Mouse (Mus musculus) stomach, embryonic 15.5 days (tissue): Measurements from ENCODE around the gene Trir. TPM values are rescaled to one million over a fixed set of nuclear protein-coding genes. Genes with fewer than 3 reads are reported as not detected.

Source experiments
- ATAC-seq: fragments of 200-750 bp; cut with Nextera tagmentation; 2 replicates; pipeline ENCODE4 v1.8.0; 2017; ENCODE audit warnings: low read depth, moderate number of reproducible peaks, moderate TSS enrichment; ENCODE audit not compliant: insufficient read depth, low FRiP score
- H3K27ac ChIP-seq: fragments of 300-500 bp; sonication (generic); 2 replicates; pipeline ENCODE4 v1.5.1; 2015; ENCODE audit warnings: mild to moderate bottlenecking, inconsistent platforms
- H3K27me3 ChIP-seq: fragments of 300-500 bp; sonication (generic); replicated peaks from 2 replicates; pipeline ENCODE4 v1.6.1; 2015; ENCODE audit warnings: inconsistent platforms
- H3K36me3 ChIP-seq: fragments of 300-500 bp; sonication (generic); 2 replicates; pipeline ENCODE4 v1.6.1; 2015; ENCODE audit warnings: inconsistent platforms
- H3K4me1 ChIP-seq: fragments of 300-500 bp; sonication (generic); 2 replicates; pipeline ENCODE4 v1.6.1; 2015; ENCODE audit warnings: inconsistent platforms
- H3K4me2 ChIP-seq: fragments of 300-500 bp; sonication (generic); 2 replicates; pipeline ENCODE4 v1.6.1; 2015; ENCODE audit warnings: mild to moderate bottlenecking, inconsistent platforms
- H3K4me3 ChIP-seq: fragments of 300-500 bp; sonication (generic); replicated peaks from 2 replicates; pipeline ENCODE4 v1.5.1; 2015; ENCODE audit warnings: inconsistent platforms
- H3K9ac ChIP-seq: fragments of 300-500 bp; sonication (generic); 2 replicates; pipeline ENCODE4 v1.6.1; 2015; ENCODE audit warnings: inconsistent platforms
- H3K9me3 ChIP-seq: fragments of 300-500 bp; sonication (generic); 2 replicates; pipeline ENCODE4 v1.6.1; 2016; ENCODE audit warnings: inconsistent platforms
- WGBS: fragments of 180-500 bp; shearing (Covaris S2); methylation state at CpG from one replicate; pipeline ENCODE4 v1.1.7; 2015; 5-methylcytosine and 5-hydroxymethylcytosine counted together
- microRNA-seq: library from miRNA; unstranded; fragments of <30 nt; microRNA quantifications from one replicate; pipeline ENCODE4, GENCODE M21; 2016
- polyA plus RNA-seq: library from polyadenylated mRNA; unstranded; fragments of >200 nt; fragmentation: Nextera tagmentation; extraction: Ambion mirVana; gene quantifications from 2 replicates; pipeline ENCODE4 v1.2.1, GENCODE M21; 2015

Gene Trir
- polyA plus RNA-seq, 1 experiment from 2014 or later: 132 TPM

DNA sequence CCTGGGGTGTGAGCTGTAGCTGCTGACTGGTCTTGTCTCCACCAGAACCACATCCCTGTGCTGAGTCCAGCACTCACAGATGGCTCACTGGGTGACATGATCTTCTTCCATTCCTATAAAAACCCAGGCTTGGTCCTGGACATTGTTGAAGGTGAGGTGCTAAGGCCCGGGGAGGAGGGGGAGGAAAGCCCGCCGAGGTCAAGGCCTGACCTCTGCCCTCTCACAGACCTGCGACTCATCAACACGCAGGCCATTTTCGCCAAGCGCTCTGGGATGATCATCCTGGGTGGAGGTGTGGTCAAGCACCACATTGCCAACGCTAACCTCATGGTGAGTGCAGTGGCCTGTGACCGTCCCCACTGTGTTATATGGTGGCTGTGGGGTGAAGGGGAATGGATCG lies 47.5 kb downstream of the Trir start:
- H3K36me3 ChIP-seq: peaks cover 39% of the 10 kb centered on the region
- 75% methylated on average over 10 of the region's 10 CpGs for whole genome bisulfite sequencing
- H3K27me3 ChIP-seq: no peaks in the 10 kb centered on the region
- no peak overlapping the region for H3K4me2 ChIP-seq
- no peak overlapping the region for H3K9ac ChIP-seq
- H3K4me1 ChIP-seq: peaks cover 14% of the 10 kb centered on the region; the same call in 1 of the 2 replicates
- no peak overlapping the region for H3K4me3 ChIP-seq
- no peaks in the 10 kb centered on the region for H3K9me3 ChIP-seq
- ATAC-seq: no peak
- no peak overlapping the region for H3K27ac ChIP-seq

DNA sequence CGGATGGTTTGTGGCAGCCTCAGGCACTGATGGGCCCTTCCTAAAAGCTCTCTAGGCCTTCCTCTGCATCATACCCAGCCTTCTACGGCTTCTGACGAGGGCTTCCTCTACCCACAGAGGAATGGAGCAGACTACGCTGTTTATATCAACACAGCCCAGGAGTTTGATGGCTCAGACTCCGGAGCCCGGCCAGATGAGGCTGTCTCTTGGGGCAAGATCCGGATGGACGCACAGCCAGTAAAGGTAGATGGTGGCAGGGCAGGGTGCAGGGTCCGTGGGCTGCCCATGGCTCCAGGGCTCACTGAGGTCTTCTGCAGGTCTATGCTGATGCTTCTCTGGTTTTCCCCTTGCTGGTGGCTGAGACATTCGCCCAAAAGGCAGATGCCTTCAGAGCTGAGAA lies 48.0 kb downstream of the Trir start:
- Histone ChIP-seq H3K36me3 (peaks cover 39% of the 10 kb centered on the region), H3K9me3 (no peaks in the 10 kb centered on the region), H3K4me1 (peaks cover 17% of the 10 kb centered on the region), H3K9ac (no peak overlapping the region), H3K4me2 (no peak overlapping the region), H3K27me3 (no peaks in the 10 kb centered on the region), H3K4me3 (no peak overlapping the region), H3K27ac (no peak overlapping the region)
- ATAC-seq: no peak
- 91% methylated on average over 10 of the region's 10 CpGs for WGBS

DNA sequence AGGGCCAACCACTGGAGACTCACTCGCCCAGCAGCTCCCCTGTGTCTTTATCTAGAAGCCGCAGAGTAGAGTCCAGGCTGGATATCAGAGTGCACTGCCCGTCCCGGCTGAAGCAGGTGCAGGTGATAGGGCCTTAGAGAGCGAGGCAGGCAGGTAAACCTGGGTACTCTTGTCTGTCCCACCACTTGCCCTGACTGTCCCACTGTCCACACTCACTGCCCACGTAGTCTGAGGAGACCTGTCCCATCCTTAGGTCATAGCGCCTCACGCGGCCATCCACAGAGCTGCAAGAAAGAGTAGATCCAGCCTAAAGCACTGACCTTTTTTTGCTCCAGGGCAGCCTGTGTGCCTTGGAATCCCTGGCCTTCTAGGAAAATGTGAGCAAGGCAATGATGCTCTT lies 49.4 kb downstream of the Trir start:
- H3K4me2 ChIP-seq: no peak overlapping the region
- WGBS: 76% methylated on average over 9 of the region's 9 CpGs
- no peak overlapping the region for H3K4me3 ChIP-seq
- no peaks in the 10 kb centered on the region for H3K9me3 ChIP-seq
- no peak for ATAC-seq
- no peak overlapping the region for H3K27ac ChIP-seq
- H3K36me3 ChIP-seq: peaks cover 39% of the 10 kb centered on the region
- H3K9ac ChIP-seq: no peak overlapping the region
- peaks cover 18% of the 10 kb centered on the region for H3K4me1 ChIP-seq
- no peaks in the 10 kb centered on the region for H3K27me3 ChIP-seq

DNA sequence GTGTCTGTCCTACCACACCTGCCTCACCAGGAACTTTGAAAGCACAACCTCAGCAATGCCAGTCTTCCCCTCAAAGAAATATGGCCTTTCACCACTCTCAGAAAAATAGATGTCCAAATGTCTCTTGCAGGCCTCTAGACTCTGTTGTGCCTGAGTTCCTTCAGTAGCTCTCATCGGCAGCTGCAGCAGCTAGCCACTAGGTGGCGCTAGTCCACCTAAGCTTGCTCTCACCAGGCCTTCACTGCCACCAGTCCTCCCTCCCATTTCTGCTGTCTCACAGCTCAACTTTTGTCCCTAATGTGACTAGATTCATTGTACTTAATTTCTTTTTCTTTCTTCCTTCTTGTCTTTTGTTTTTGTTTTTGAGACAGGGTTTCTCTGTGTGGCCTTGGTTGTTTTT lies 50.4 kb downstream of the Trir start:
- Histone ChIP-seq H3K4me3 (no peak overlapping the region), H3K4me2 (no peak overlapping the region), H3K36me3 (peaks cover 39% of the 10 kb centered on the region), H3K9me3 (no peaks in the 10 kb centered on the region), H3K4me1 (peaks cover 24% of the 10 kb centered on the region), H3K27ac (no peak overlapping the region), H3K27me3 (no peaks in the 10 kb centered on the region), H3K9ac (no peak overlapping the region)
- ATAC-seq: no peak
- 0% methylated on average over 2 of the region's 2 CpGs for WGBS

Small RNA genes within 50 kb of the gene (microRNA-seq; reads per million reads assigned to microRNA genes)
- gene Mir7070: 1.2 reads per million

Other genes starting within 250 kb of the Trir start
- gene Nfix, start 226.5 kb upstream of the Trir start, polyA plus RNA-seq: 28.7 and 29.3 TPM in 2 replicates
- 6.3 and 6.9 TPM in 2 replicates for gene Dand5, start 204.0 kb upstream of the Trir start, polyA plus RNA-seq
- 52.7 and 54.5 TPM in 2 replicates for gene Gadd45gip1, start 195.3 kb upstream of the Trir start, polyA plus RNA-seq
- 115 and 130 TPM in 2 replicates for gene Rad23a, start 186.2 kb upstream of the Trir start, polyA plus RNA-seq
- 938 and 1,051 TPM in 2 replicates for gene Calr, start 179.9 kb upstream of the Trir start, polyA plus RNA-seq
- 89.5 and 90.1 TPM in 2 replicates for gene Farsa, start 169.8 kb upstream of the Trir start, polyA plus RNA-seq
- 56.1 and 63.7 TPM in 2 replicates for gene Syce2, start 154.7 kb upstream of the Trir start, polyA plus RNA-seq
- 42.6 and 45.9 TPM in 2 replicates for gene Gcdh, start 132.9 kb upstream of the Trir start, polyA plus RNA-seq
- gene Klf1, start 124.9 kb upstream of the Trir start, polyA plus RNA-seq: 14.8 and 39.3 TPM in 2 replicates
- 12.3 and 14.2 TPM in 2 replicates for gene Dnase2a, start 118.3 kb upstream of the Trir start, polyA plus RNA-seq
- 1.9 and 2.2 TPM in 2 replicates for gene Mast1, start 89.5 kb upstream of the Trir start, polyA plus RNA-seq
- gene Rtbdn, start 79.8 kb upstream of the Trir start, polyA plus RNA-seq: 0.28 and 0.64 TPM in 2 replicates
- not detected in 2 replicates for gene Gm49661, start 57.4 kb upstream of the Trir start, polyA plus RNA-seq
- gene Prdx2, start 57.2 kb upstream of the Trir start, polyA plus RNA-seq: 637 and 677 TPM in 2 replicates
- gene Rnaseh2a, start 57.1 kb upstream of the Trir start, polyA plus RNA-seq: 112 and 113 TPM in 2 replicates
- 33.4 and 49.6 TPM in 2 replicates for gene Junb, start 48.1 kb upstream of the Trir start, polyA plus RNA-seq
- 46.3 and 51.1 TPM in 2 replicates for gene Hook2, start 36.2 kb upstream of the Trir start, polyA plus RNA-seq
- gene Best2, start 12.3 kb upstream of the Trir start, polyA plus RNA-seq: 0.23 and 0.49 TPM in 2 replicates
- 108 and 115 TPM in 2 replicates for gene Asna1, start 1.5 kb upstream of the Trir start, polyA plus RNA-seq
- gene Tnpo2, start 10.1 kb downstream of the Trir start, polyA plus RNA-seq: 26.9 and 31.9 TPM in 2 replicates
- gene Fbxw9, start 33.2 kb downstream of the Trir start, polyA plus RNA-seq: 29.0 and 29.4 TPM in 2 replicates
- gene Gm5741, start 41.2 kb downstream of the Trir start, polyA plus RNA-seq: 0.70 and 0.86 TPM in 2 replicates
- gene Dhps, start 44.9 kb downstream of the Trir start, polyA plus RNA-seq: 50.6 and 60.0 TPM in 2 replicates
- 131 and 142 TPM in 2 replicates for gene Wdr83os, start 53.9 kb downstream of the Trir start, polyA plus RNA-seq
- gene Wdr83, start 54.5 kb downstream of the Trir start, polyA plus RNA-seq: 40.6 and 41.1 TPM in 2 replicates
- 45.1 and 55.7 TPM in 2 replicates for gene Man2b1, start 56.4 kb downstream of the Trir start, polyA plus RNA-seq
- 2.6 and 2.7 TPM in 2 replicates for gene Zfp791, start 96.3 kb downstream of the Trir start, polyA plus RNA-seq
- not detected in 2 replicates for gene Cks1brt, start 125.1 kb downstream of the Trir start, polyA plus RNA-seq
- not detected in 2 replicates for gene Olfr371, start 199.2 kb downstream of the Trir start, polyA plus RNA-seq